Mouse (Mus musculus): Measurements from ENCODE around the gene Cnot8. TPM values are rescaled to one million over a fixed set of nuclear protein-coding genes. Genes with fewer than 3 reads are reported as not detected.
"Not testable (repeated sequence)": the region's sequence is repeated elsewhere in the genome, so short reads cannot be mapped to it uniquely, and the experiment has no call there.

The Cnot8 gene
- polyA plus RNA-seq (2015; fragmentation: Nextera tagmentation; extraction: Ambion mirVana), result 70.7 and 71.1 TPM in 2 replicates

DNA sequence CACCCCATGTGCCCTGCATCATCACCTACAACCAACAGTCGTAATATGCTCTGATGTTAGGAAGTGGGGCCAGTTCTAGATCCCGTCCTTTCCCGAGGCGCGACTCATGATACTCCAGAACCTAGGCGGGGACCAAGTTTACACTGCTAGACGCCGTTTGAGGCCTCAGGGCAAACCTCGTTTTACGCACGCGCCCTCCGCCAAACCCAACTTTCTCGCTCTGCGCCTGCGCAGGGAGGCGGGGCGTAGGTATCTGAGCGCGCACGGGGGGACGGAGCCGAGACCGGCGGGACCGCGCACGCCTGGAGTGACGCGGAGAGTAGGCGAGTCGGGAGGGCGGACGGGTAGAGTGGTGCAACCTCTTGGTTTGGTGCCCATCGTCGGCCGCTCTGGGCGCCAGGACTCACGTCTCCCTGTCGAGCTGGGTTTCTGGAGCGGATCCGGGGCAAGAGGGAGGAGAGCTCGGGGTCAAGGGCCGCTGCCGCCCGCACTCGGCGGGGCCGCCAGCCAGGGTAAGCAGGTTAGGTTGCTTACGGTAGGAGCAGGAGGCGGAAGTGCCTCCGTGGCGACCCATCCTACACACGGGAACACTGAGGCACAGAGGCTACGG is at the start of gene Cnot8:
Gene Cnot8 (plus strand): TSS at position 457 of the 610 bp plus-strand sequence.
- H3K9ac ChIP-seq (ENCODE audit: low read depth, low read length), result peak within 1 kb of the TSS; percentile 89
- ATAC-seq, result peak; percentile 98
- WGBS, result under 1% methylated on average over 55 of the region's 55 CpGs
- H3K4me3 ChIP-seq (ENCODE audit: low read length), result peak within 1 kb of the TSS; percentile 97
- no peaks in the 10 kb centered on the region for H3K9me3 ChIP-seq (ENCODE audit: control insufficient read depth, low read length)
- peak within 1 kb of the TSS; percentile 73 for H3K4me2 ChIP-seq (ENCODE audit: low read depth, low read length)
- no peaks in the 10 kb centered on the region for H3K36me3 ChIP-seq (ENCODE audit: control insufficient read depth, insufficient read depth, low read length)
- peaks cover 13% of the 10 kb centered on the region for H3K4me1 ChIP-seq (ENCODE audit: control insufficient read depth, insufficient read depth, low read length)
- H3K27me3 ChIP-seq (replicated peaks; ENCODE audit: control insufficient read depth, insufficient read depth, low read length), result no peaks in the 10 kb centered on the region
- H3K27ac ChIP-seq (ENCODE audit: low read length), result peak within 1 kb of the TSS; percentile 96

DNA sequence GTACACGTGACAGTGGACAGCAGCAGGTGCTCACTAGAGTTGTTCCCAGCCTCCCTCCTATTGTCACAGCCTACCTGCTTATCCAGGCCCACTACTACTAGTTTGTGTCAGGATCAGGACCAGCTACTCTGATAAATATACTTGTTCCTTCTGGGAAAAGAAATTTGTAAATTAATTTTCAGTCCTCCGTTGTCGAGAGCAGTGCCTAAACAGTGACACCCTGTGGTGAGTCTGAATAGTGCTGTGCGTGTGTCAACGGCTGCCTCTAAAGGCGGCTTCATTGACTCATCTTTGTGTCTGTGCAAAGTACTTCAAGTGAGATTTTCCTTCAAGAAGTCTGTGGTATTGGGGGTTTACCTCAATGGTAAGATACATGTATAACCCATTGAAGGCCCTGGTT is 46.5 kb upstream of the Cnot8 start:
- Histone ChIP-seq H3K27ac (ENCODE audit: low read length) (no peak overlapping the region), H3K27me3 (replicated peaks; ENCODE audit: control insufficient read depth, insufficient read depth, low read length) (no peaks in the 10 kb centered on the region), H3K9me3 (ENCODE audit: control insufficient read depth, low read length) (no peaks in the 10 kb centered on the region), H3K4me2 (ENCODE audit: low read depth, low read length) (no peak overlapping the region), H3K9ac (ENCODE audit: low read depth, low read length) (no peak overlapping the region), H3K4me3 (ENCODE audit: low read length) (no peak overlapping the region), H3K36me3 (ENCODE audit: control insufficient read depth, insufficient read depth, low read length) (peaks cover 32% of the 10 kb centered on the region), H3K4me1 (ENCODE audit: control insufficient read depth, insufficient read depth, low read length) (no peaks in the 10 kb centered on the region)
- ATAC-seq, result no peak
- WGBS, result 42% methylated on average over 6 of the region's 6 CpGs

DNA sequence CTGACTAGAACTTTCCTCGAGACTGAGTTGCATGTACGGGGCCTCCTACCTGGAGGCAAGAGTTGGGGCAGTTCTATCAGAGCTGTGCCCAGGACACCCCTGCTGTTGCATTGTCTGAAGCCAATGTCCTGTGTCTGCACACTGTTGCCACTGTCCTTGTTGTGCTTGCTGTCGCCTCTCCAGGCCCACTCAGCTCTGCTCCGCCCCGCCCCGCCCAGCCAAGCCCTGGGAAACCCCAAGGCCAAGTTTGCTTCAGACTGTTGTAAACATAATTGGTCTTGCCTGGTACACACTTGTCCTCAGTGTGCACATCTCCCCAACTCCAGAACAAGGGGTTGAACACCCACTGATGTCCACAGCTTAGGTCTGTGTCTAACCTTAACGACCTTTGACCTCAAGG is 44.2 kb upstream of the Cnot8 start:
- peak; percentile 57 for ATAC-seq
- not testable (repeated sequence) for H3K9ac ChIP-seq (ENCODE audit: low read depth, low read length); H3K27ac ChIP-seq (ENCODE audit: low read length); H3K27me3 ChIP-seq (replicated peaks; ENCODE audit: control insufficient read depth, insufficient read depth, low read length); H3K4me2 ChIP-seq (ENCODE audit: low read depth, low read length); H3K4me1 ChIP-seq (ENCODE audit: control insufficient read depth, insufficient read depth, low read length); H3K4me3 ChIP-seq (ENCODE audit: low read length); H3K9me3 ChIP-seq (ENCODE audit: control insufficient read depth, low read length)
- WGBS, result 83% methylated on average over 7 of the region's 7 CpGs
- H3K36me3 ChIP-seq (ENCODE audit: control insufficient read depth, insufficient read depth, low read length), result peaks cover 27% of the 10 kb centered on the region

DNA sequence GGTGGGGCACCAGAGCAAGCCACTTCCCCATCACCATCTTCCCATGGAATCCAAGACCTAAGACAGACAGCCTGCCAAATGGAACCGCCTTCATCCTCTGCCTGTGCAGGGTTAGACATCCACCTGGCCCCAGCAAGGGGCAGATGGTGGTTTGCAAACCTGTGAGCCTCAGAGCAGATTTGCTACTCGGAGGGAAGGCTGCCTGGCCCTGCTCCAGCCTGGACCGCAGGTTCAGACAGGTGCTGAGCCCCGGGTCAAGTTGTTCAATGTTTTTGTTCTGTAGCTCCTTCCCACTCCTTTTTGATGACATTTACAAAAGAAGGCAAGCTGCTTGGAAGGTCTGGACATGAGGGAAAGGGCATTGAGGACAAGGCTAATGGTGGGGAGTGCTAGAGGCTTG is 42.7 kb upstream of the Cnot8 start:
- H3K4me3 ChIP-seq (ENCODE audit: low read length); H3K9me3 ChIP-seq (ENCODE audit: control insufficient read depth, low read length); H3K27me3 ChIP-seq (replicated peaks; ENCODE audit: control insufficient read depth, insufficient read depth, low read length); ATAC-seq; H3K4me2 ChIP-seq (ENCODE audit: low read depth, low read length); H3K4me1 ChIP-seq (ENCODE audit: control insufficient read depth, insufficient read depth, low read length); H3K27ac ChIP-seq (ENCODE audit: low read length); H3K9ac ChIP-seq (ENCODE audit: low read depth, low read length): not testable (repeated sequence)
- WGBS, result 91% methylated on average over 3 of the region's 4 CpGs
- peaks cover 27% of the 10 kb centered on the region for H3K36me3 ChIP-seq (ENCODE audit: control insufficient read depth, insufficient read depth, low read length)

DNA sequence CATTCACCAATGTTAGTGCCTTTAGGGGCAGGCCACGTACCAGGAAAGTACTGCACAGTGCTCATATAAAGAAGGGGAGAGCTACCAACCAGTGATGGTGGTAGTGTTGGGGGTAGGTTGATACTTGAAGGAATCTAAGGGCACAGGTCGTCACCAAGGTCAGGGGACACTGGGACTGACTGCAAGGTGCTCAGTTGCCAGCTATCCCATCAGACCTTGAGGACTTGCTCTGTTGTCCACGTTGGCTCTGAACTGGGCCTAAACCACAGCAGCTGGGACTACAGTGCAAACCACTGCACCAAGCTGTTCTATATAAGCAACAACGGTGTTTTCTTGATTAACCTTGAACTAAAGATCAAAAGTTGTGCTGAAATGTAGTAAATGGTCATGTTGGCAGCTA is 41.4 kb upstream of the Cnot8 start:
- no peak overlapping the region for H3K9ac ChIP-seq (ENCODE audit: low read depth, low read length)
- no peak overlapping the region for H3K4me3 ChIP-seq (ENCODE audit: low read length)
- no peaks in the 10 kb centered on the region for H3K9me3 ChIP-seq (ENCODE audit: control insufficient read depth, low read length)
- no peak for ATAC-seq
- H3K36me3 ChIP-seq (ENCODE audit: control insufficient read depth, insufficient read depth, low read length), result peaks cover 24% of the 10 kb centered on the region
- H3K27me3 ChIP-seq (replicated peaks; ENCODE audit: control insufficient read depth, insufficient read depth, low read length), result no peaks in the 10 kb centered on the region
- no peak overlapping the region for H3K27ac ChIP-seq (ENCODE audit: low read length)
- WGBS, result 83% methylated on average over 4 of the region's 4 CpGs
- peaks cover 7% of the 10 kb centered on the region; the same call in 1 of the 2 replicates for H3K4me1 ChIP-seq (ENCODE audit: control insufficient read depth, insufficient read depth, low read length)
- no peak overlapping the region for H3K4me2 ChIP-seq (ENCODE audit: low read depth, low read length)

DNA sequence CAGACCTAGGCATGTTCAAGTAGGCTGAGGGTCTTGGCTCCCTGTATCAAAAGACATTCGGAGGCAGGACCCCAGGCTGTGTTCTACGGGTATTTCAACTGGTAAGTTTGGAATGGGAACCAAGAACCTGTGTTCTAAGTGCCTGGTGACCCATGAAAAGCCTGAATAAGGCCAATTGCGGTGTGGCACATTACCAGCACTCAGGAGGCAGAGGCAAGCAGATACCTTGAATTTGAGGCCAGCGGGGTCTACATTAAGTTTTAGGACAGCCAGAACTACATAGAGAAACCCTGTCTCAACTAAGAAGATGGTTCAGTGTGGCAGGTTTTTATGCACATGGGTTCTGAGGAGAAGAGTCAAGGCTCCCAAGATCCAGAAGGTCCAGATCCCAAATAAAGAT is 38.9 kb upstream of the Cnot8 start:
- Histone ChIP-seq H3K27me3 (replicated peaks; ENCODE audit: control insufficient read depth, insufficient read depth, low read length) (no peaks in the 10 kb centered on the region), H3K9ac (ENCODE audit: low read depth, low read length) (no peak overlapping the region), H3K4me1 (ENCODE audit: control insufficient read depth, insufficient read depth, low read length) (peaks cover 12% of the 10 kb centered on the region), H3K9me3 (ENCODE audit: control insufficient read depth, low read length) (no peaks in the 10 kb centered on the region), H3K27ac (ENCODE audit: low read length) (no peak overlapping the region), H3K4me2 (ENCODE audit: low read depth, low read length) (no peak overlapping the region), H3K4me3 (ENCODE audit: low read length) (no peak overlapping the region), H3K36me3 (ENCODE audit: control insufficient read depth, insufficient read depth, low read length) (peaks cover 14% of the 10 kb centered on the region)
- WGBS, result 88% methylated on average over 4 of the region's 4 CpGs
- ATAC-seq, result no peak

DNA sequence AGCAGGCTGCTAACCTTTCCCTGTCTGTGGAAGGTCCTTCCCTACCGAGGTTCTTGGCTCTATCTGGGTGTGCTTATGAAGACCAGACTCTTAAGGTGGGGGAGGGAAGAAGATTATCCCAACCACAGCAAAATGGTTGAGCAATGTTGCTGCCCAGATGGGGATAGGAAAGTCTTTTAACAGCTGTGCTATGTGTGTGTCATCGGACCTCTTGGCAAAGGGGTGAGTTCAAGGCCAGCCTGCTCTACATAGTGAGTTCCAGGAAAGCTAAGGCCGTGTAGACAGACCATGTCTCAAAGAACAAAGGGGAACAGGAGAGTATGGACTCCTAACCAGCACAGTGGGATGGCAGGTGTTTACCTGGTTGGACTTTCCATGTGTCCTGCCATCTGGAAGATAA is 31.0 kb upstream of the Cnot8 start:
- ATAC-seq, result no peak
- H3K4me2 ChIP-seq (ENCODE audit: low read depth, low read length), result no peak overlapping the region
- no peaks in the 10 kb centered on the region for H3K27me3 ChIP-seq (replicated peaks; ENCODE audit: control insufficient read depth, insufficient read depth, low read length)
- H3K9me3 ChIP-seq (ENCODE audit: control insufficient read depth, low read length), result no peaks in the 10 kb centered on the region
- peaks cover 2% of the 10 kb centered on the region for H3K4me1 ChIP-seq (ENCODE audit: control insufficient read depth, insufficient read depth, low read length)
- WGBS, result 71% methylated on average over 3 of the region's 3 CpGs
- H3K9ac ChIP-seq (ENCODE audit: low read depth, low read length), result no peak overlapping the region
- H3K27ac ChIP-seq (ENCODE audit: low read length), result no peak overlapping the region
- no peaks in the 10 kb centered on the region for H3K36me3 ChIP-seq (ENCODE audit: control insufficient read depth, insufficient read depth, low read length)
- H3K4me3 ChIP-seq (ENCODE audit: low read length), result no peak overlapping the region

DNA sequence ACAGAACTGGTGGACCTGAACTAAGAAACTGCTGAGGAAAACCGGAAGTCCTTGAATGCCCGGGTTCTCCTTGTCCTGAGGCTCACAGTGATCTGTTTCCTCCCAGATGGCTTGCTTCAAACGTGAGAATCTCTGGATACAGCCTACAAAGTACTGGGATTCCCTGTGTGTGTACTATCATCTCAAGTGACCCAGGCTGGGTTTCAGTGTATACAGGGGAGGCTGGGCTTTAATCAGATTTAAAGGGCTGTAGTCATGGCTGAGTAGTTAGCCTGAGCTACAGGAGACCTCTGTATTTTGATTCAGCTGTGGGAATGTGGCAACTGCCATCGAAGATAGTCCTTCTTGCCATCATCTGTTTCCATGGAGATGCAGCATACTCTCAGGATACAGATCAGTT is 26.7 kb upstream of the Cnot8 start:
- ATAC-seq, result no peak
- no peaks in the 10 kb centered on the region for H3K9me3 ChIP-seq (ENCODE audit: control insufficient read depth, low read length)
- no peak overlapping the region for H3K4me2 ChIP-seq (ENCODE audit: low read depth, low read length)
- no peaks in the 10 kb centered on the region for H3K36me3 ChIP-seq (ENCODE audit: control insufficient read depth, insufficient read depth, low read length)
- no peak overlapping the region for H3K4me3 ChIP-seq (ENCODE audit: low read length)
- H3K27ac ChIP-seq (ENCODE audit: low read length), result no peak overlapping the region
- no peak overlapping the region for H3K9ac ChIP-seq (ENCODE audit: low read depth, low read length)
- WGBS, result 61% methylated on average over 4 of the region's 4 CpGs
- no peaks in the 10 kb centered on the region for H3K27me3 ChIP-seq (replicated peaks; ENCODE audit: control insufficient read depth, insufficient read depth, low read length)
- H3K4me1 ChIP-seq (ENCODE audit: control insufficient read depth, insufficient read depth, low read length), result no peaks in the 10 kb centered on the region

DNA sequence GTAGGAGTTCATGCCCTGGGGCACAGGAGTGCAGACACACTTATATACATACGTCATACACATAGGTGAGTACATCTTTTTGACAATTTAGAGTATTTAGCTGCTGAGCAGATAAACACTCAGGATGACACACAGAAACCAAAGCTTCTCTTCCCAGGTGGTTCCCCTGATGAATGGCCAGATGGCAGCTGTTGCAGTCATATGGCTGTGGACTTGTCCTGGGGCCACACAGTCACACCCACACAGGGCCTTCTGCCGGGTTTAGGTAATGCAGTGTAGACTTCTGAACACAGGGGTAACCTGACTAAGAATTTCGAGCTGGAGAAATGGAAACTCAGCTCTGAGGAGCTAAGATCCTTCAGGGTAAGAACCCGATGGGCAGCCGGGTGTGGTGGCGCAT is 22.2 kb upstream of the Cnot8 start:
- no peak for ATAC-seq
- 88% methylated on average over 6 of the region's 6 CpGs for WGBS
- Histone ChIP-seq H3K4me1 (ENCODE audit: control insufficient read depth, insufficient read depth, low read length) (no peaks in the 10 kb centered on the region), H3K4me2 (ENCODE audit: low read depth, low read length) (no peak overlapping the region), H3K9me3 (ENCODE audit: control insufficient read depth, low read length) (no peaks in the 10 kb centered on the region), H3K36me3 (ENCODE audit: control insufficient read depth, insufficient read depth, low read length) (no peaks in the 10 kb centered on the region), H3K9ac (ENCODE audit: low read depth, low read length) (no peak overlapping the region), H3K27ac (ENCODE audit: low read length) (no peak overlapping the region), H3K27me3 (replicated peaks; ENCODE audit: control insufficient read depth, insufficient read depth, low read length) (no peaks in the 10 kb centered on the region), H3K4me3 (ENCODE audit: low read length) (no peak overlapping the region)

DNA sequence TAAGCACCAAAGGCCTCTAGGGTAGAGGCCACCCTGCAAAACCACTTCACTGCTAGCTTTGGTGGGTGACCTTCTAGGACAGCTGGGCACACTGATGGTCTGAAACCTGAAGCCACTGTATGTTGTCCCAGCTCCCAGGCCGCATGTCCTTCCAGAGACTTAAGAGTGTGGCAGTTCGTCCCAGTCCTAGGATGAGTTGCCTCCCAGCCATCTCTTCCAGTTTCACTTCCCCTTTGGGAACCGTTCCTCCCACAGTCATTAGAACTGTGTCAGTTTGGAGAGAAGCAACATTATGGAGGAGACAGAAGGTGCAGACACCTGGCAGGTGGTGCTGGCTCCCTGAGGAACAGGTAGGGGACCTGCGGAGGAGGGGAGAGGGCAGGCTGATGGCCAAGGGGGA is 11.4 kb upstream of the Cnot8 start:
- peak overlapping the region; percentile 52 for H3K9ac ChIP-seq (ENCODE audit: low read depth, low read length)
- no peaks in the 10 kb centered on the region for H3K9me3 ChIP-seq (ENCODE audit: control insufficient read depth, low read length)
- no peak for ATAC-seq
- WGBS, result 51% methylated on average over 4 of the region's 4 CpGs
- H3K27ac ChIP-seq (ENCODE audit: low read length), result no peak overlapping the region
- 0 out of 2 replicates have a peak overlapping the region, but pooled peaks have one; percentile 17 for H3K4me3 ChIP-seq (ENCODE audit: low read length)
- peak overlapping the region; percentile 35 for H3K4me2 ChIP-seq (ENCODE audit: low read depth, low read length)
- H3K4me1 ChIP-seq (ENCODE audit: control insufficient read depth, insufficient read depth, low read length), result peaks cover 6% of the 10 kb centered on the region; the same call in 1 of the 2 replicates
- H3K27me3 ChIP-seq (replicated peaks; ENCODE audit: control insufficient read depth, insufficient read depth, low read length), result no peaks in the 10 kb centered on the region
- no peaks in the 10 kb centered on the region for H3K36me3 ChIP-seq (ENCODE audit: control insufficient read depth, insufficient read depth, low read length)
